Mouse (Mus musculus) c-Kit-positive CD71-positive TER-119-negative erythroid progenitor cells, embryonic 14.5 days (primary cell): ENCODE data around the gene Rabgap1l.
A peak's percentile ranks its signal among the peaks of the same experiment; 100 is the strongest.

Experiments used
- DNase-seq: peaks from one replicate; pipeline ENCODE4 v3.0.0-alpha.2; 2013; ENCODE audit warnings: low read depth

Rabgap1l gene

DNA sequence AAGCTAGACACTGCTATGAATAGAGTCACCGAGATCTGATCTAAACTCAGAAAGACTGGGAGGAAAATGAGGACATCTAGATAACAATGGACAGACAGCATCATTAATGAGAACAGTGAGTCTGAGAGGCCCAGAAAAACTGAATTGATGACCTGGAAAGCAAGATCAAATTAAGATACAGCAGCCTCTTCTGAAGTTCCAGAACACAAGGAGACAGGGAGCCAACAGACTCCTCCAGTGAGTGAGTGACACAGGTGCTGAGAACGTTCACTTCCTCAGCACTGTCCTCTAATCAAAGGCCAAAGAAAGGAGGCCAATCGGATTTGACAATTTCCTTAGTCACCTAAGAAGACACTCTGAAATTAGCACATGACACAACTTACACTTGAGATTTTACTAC lies 307.3 kb downstream of the Rabgap1l start:
- no peak for DNase-seq

- DNase-seq, result no peak
Measured at GRCm38 (mm10) chr1:160485028-160485427, 308.0 kb downstream of the Rabgap1l start.

DNA sequence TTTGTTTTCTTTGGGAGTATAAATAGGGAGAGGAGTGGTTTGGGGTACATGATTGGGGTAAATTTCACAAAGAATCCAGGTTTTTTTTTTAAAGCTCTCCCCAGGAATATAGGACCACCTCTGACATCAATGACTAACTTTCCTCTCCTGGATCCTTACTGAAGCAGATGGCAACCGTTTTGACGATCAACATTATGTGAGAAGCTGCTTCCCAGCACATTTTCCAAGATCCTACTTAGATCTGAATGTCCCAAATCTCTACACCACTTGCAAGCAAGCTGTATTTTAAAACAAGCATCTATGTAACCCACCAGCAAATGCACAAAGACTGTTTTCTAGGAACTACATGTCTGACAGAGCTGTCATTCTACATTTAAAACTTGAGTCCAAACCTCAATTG lies 311.4 kb downstream of the Rabgap1l start:
- DNase-seq, result no peak

DNA sequence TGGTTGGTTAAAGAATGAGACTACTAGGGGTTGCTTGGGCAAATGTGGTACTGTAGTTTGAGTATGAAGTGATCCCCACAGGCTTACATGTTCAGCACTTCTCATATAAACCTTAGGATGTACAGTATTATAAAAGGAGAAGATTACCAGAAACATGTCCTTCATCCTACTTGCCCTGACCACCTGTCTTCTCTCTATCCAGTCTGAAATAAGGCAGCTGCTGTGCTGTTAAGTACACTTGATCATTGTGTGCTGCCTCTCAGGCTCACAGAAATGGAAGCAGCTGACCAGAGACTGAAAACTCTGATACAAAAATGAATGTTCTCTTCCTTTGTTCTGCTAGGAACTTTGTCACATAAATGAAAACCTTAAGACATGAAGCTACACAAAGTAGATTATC lies 325.6 kb downstream of the Rabgap1l start:
- DNase-seq, result no peak

DNA sequence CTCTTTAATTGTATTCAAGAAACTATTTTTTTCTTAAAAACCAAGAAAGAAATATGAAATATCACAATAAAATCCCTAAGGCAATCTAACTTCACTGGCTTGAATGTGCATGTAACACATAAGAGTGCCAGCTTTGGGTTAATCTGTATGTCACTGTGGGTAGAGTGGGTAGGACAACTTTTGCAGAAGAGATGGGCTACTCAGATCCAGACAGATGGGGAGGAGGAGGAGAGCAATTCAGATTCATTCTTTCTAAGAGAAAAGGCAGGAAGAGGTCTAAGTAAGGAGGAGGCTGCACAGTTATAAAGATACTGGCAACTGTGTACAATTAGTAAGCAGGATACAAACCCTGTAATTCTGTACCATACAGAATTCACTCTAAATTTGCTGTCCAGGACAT lies 327.8 kb downstream of the Rabgap1l start:
- DNase-seq, result no peak

GRCm38 (mm10) chr1:160464148-160464547 lies 328.9 kb downstream of the Rabgap1l start:
- DNase-seq, result no peak

DNA sequence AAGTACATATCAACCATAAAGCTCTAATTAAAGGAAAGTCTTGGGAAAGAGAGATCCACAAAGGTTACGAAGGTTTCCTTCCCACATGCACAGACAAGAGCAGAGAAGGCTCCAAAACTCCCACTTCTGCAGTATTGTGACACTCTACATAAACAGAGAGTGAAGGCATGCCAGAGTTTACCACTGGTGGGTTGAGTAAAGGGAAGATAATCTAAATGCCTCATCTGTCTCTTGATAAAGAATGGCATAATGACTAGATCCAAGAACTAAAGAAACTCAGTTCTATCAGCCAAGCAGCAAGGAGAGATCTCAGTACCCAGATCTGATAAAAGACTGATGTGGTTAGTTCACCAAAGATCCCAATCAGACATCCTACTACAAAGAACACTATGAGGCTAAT lies 332.7 kb downstream of the Rabgap1l start:
- DNase-seq, result no peak

DNA sequence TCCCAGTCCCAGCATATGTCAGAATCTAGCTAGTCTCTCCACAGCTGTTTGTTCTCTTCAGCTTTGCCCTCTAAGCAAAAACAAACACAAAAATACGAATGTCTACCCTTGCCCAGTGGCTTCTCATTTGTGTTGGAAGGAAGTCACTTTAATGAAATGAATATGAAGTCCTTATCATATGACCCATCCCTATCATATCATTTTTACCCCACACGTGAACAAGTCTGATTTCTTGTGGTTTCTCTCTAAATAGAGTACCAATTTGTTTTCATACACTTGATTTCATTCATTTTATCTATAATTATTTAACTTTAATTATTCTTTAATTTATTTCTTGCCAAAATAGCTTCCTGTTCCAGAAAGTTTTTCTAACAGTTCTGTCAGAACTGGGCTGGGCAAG lies 341.3 kb downstream of the Rabgap1l start:
- DNase-seq, result no peak

DNA sequence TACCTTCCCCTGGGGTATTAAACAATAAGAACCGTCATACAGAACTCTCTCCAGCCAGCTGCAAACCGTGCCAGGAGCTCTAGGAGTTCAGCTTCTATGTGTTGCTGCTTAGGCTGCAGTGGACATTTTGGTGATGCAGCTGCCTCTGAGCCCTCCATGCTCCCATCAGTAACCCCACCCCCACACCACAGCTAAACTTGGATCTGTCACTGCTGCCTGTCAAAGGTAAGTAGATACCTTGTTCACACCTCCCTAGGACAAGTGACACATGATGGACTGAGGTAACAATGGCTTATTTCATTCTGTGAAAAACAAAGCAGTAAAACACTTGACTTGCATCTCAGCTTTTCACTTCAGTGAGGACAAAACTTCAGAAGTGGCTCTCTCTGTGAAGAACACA lies 344.3 kb downstream of the Rabgap1l start:
- no peak for DNase-seq

DNA sequence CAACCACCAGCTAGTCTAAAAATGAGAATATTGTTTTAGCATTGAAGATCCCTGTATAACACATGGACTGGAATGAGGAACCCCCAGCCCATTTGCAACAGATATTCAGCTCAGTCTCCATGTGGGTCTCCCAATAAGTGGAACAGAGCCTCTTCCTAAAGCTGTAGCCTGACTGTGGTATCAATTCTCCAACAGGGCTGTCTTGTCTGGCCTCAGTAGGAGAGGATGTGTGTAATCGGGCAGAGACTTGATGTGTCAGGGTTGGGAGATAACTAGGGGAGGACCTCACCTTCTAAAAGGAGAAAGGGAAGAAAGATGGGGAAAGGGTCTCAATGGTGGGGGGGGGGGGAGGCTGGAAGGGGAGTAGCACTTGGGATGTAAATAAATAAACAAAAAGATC lies 346.2 kb downstream of the Rabgap1l start:
- no peak for DNase-seq

GRCm38 (mm10) chr1:160443506-160443905 lies 349.5 kb downstream of the Rabgap1l start:
- no peak for DNase-seq

DNA sequence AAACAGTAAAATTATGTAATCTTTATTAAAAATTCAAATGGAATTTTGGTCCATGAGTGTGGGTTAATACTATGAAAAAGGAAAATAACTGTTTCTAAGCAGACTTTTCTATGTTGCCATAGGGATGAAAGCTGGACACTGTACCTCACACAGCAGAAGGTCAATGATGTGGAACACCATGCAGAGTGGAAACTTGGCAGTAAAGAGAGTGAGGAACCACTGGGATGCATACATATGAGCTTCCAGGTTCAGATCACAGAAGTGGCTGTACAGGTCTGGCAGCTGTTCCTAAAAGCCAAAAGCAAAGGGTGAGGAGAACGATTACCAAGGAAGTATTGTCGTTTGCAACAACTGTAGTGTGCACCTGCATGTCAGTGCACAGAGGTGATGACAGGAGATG lies 351.3 kb downstream of the Rabgap1l start:
- DNase-seq, result no peak

GRCm38 (mm10) chr1:160441161-160441560 lies 351.9 kb downstream of the Rabgap1l start:
- no peak for DNase-seq

DNA sequence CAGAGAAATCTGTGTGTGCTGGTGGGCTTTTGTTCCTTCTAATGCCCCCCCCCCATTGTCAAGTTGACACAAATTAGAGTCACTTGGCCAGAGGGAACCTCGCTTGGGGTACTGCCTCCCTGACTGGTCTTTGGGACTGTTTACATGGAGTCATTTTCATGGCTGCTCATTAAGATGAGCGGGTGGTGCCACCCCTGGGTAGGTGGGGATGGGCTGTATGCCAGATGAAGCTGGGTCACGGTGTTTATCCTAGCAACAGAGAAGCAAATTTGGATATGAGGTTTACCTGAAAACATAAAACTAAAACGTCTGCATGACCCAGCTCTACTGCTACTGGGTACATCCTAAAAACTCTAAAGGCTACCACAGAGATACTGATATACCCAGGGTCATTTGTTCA lies 354.2 kb downstream of the Rabgap1l start:
- no peak for DNase-seq

DNA sequence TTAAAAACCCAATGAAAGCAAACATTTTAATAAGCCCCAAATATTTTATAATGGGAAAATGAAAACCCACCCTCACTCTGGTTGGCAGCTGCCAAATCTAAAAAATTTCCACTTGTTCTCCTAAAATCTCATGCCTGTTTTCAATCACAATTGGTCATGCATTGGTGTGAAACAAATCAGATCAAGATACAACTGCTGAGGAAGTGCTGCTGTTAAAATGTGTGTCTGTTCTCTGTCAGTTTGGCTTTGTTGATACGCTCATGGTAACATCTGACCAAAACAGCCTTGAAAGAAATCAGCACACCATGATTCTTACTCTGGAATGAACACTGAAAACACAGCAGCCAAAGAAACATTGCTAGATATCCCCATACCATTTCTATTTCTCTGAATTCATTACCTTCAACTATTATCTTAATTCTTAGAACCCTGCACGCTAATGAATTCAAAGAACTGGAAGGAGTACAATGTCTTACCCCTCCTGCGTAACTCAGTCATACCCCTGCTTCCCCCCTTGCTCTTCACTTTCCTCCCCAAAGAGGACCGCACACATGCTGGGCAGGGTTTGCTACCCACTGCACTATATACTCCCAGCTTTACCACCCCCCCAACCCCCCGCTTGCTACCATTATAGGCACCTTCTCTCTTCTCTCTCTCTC lies 375.7 kb downstream of the Rabgap1l start:
- no peak for DNase-seq

- peak; percentile 35 for DNase-seq
Measured at GRCm38 (mm10) chr1:160410822-160411221, 382.2 kb downstream of the Rabgap1l start.

DNA sequence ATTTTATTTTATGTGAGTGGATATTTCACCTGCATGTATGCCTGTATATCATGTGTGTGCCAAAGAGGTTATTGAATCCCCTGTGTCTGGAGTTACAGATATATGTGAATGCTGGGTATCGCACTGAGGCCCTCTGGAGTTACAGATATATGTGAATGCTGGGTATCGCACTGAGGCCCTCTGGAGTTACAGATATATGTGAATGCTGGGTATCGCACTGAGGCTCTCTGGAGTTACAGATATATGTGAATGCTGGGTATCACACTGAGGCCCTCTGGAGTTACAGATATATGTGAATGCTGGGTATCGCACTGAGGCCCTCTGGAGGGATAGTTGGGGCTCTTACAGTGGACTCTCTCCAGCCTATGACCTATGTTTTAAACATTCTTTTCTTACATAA lies 383.3 kb downstream of the Rabgap1l start:
- peak; percentile 36 for DNase-seq

DNA sequence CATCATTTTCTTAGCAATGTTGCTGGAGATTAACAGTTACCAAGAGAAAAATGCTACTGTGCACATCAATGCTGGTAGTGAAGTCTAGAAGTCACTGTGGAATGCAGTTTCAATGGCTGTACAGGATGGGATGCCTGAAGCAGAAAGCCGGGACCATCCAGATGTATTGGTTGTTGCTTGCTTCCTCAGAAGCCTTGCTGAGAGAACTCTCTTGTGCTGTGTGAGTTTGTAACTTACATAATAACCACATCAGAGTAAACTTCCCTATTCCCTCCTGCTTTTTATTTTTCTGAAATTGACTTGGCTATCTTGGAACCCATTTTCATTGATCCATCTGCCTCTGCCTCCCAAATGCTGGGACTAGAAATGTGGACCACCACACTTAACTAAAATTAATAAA lies 383.9 kb downstream of the Rabgap1l start:
- DNase-seq, result no peak

DNA sequence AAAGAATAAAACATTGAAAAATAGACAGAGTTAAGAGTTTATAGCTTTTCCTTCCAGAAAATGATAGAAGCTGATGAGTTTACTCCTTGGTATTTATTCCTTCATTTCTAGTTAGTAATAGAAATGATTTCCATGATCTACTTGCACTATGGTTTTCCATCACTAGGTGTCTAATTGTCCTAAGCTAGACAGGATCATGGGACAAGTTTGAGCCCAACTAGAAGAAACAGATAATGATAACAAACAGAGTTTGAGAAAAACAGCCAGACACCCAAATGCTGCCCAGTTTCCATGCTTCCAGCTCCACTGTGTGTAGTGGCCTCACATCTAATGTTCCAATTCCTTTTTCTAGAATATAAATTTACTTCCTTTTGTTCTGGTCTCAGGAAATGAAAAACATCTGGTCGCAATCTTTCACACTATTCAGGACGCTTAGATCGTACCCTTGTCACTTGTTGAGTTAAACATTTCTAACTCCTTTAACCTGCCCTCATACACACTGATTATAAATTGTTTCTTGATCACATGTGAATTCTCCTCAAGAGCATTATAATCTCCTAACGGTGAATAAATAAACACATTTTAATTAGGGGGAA lies 384.6 kb downstream of the Rabgap1l start:
- DNase-seq, result no peak

- peak; percentile 55 for DNase-seq
Measured at GRCm38 (mm10) chr1:160399428-160399827, 393.6 kb downstream of the Rabgap1l start.

- DNase-seq, result no peak
Measured at GRCm38 (mm10) chr1:160397037-160397436, 396.0 kb downstream of the Rabgap1l start.

DNA sequence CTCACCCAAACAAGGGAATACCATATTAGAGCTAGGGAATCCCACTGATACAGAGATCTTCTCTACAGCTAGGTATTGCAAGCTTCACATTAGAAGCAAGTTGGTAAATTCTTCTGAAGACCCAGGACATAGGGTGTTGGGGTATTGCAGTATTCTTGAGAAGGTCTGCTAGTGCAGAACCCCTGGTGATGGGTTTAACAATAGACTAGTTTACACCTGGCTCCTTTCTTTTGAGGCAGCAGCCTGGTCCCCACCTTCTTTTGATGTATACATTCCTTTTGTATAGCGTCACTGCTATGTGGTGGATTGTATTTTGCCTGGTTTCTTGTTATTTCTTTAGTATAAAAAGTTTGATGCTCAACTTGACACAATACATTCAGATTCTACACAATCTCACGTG lies 405.6 kb downstream of the Rabgap1l start:
- no peak for DNase-seq

DNA sequence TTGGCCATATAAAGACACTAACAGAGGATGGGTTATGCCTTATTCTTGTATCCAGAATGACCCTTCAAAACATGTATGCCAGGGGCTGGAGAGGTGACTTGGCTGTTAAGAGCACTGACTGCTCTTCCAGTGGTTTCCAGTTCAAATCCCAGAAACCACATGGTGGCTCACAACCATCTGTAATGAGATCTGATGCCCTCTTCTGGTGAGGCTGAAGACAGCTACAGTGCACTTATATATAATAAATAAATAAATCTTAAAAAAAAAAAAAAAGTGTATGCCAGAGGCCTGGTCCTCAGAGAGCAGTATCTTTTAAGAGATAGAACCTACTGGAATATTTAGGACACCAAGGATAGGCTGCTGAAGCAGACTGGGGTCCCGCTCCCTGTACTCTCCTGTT lies 414.6 kb downstream of the Rabgap1l start:
- no peak for DNase-seq
